Mouse (Mus musculus): ENCODE results near the gene Usp33. TPM values are rescaled to one million over a fixed set of nuclear protein-coding genes. Genes with fewer than 3 reads are reported as not detected.

The Usp33 gene
- polyA plus RNA-seq, 1 experiment from 2014 or later = 53.8 TPM

- H3K9me3 ChIP-seq = no peaks in the 10 kb centered on the region
- no peak overlapping the region for H3K4me3 ChIP-seq
- H3K27me3 ChIP-seq (ENCODE audit: insufficient read depth, poor library complexity, severe bottlenecking) = no peaks in the 10 kb centered on the region
- peaks cover 40% of the 10 kb centered on the region for H3K36me3 ChIP-seq
- H3K27ac ChIP-seq = no peak overlapping the region
- DNase-seq (ENCODE audit: low spot score) = no peak
- H3K4me1 ChIP-seq (replicated peaks) = no peaks in the 10 kb centered on the region
Measured at GRCm38 (mm10) chr3:152435590-152435989, 89.3 kb downstream of the Usp33 start.

DNA sequence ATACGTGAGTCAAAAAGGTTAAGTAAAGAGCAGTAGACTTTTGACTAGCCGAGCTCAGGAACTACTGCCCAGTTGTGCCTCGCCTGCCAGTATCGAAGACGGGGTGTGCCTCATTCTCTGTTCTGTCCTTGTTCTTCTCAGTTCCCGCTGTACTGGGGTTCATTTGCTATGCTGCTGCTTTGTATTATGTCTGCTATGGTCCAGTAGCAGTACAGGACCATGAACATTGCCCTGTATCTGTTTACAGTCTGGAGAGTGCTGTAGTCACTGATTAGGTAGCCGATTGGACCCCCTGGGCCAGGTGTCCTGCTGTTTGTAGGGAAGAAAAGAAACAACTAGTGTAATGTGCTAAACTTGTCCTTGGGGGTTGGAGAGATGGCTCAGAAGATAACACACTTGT lies 91.8 kb downstream of the Usp33 start:
- H3K27me3 ChIP-seq (ENCODE audit: insufficient read depth, poor library complexity, severe bottlenecking) = no peaks in the 10 kb centered on the region
- no peak overlapping the region for H3K27ac ChIP-seq
- no peaks in the 10 kb centered on the region for H3K9me3 ChIP-seq
- no peak overlapping the region for H3K4me3 ChIP-seq
- H3K4me1 ChIP-seq (replicated peaks) = no peaks in the 10 kb centered on the region
- peaks cover 29% of the 10 kb centered on the region for H3K36me3 ChIP-seq
- 94% methylated on average over 7 of the region's 7 CpGs for WGBS
- no peak for DNase-seq (ENCODE audit: low spot score)

GRCm38 (mm10) chr3:152442795-152443194 lies 96.5 kb downstream of the Usp33 start:
- Histone ChIP-seq H3K36me3 (peaks cover 15% of the 10 kb centered on the region), H3K27me3 (ENCODE audit: insufficient read depth, poor library complexity, severe bottlenecking) (no peaks in the 10 kb centered on the region), H3K27ac (no peak overlapping the region), H3K9me3 (no peaks in the 10 kb centered on the region), H3K4me3 (no peak overlapping the region), H3K4me1 (replicated peaks) (no peaks in the 10 kb centered on the region)
- no peak for DNase-seq (ENCODE audit: low spot score)
- 90% methylated on average over 4 of the region's 4 CpGs for WGBS

Other genes starting within 250 kb of the Usp33 start
- gene Gipc2, start 180.2 kb upstream of the Usp33 start, polyA plus RNA-seq (2016; fragmentation: Nextera tagmentation; extraction: Ambion mirVana) = 2.6 and 2.9 TPM in 2 replicates
- gene Dnajb4, start 136.2 kb upstream of the Usp33 start, polyA plus RNA-seq (2016; fragmentation: Nextera tagmentation; extraction: Ambion mirVana) = 19.9 and 21.2 TPM in 2 replicates
- 321 and 408 TPM in 2 replicates for gene Fubp1, start 136.1 kb upstream of the Usp33 start, polyA plus RNA-seq (2016; fragmentation: Nextera tagmentation; extraction: Ambion mirVana)
- 2.8 and 5.2 TPM in 2 replicates for gene Nexn, start 80.1 kb upstream of the Usp33 start, polyA plus RNA-seq (2016; fragmentation: Nextera tagmentation; extraction: Ambion mirVana)
- 16.4 and 16.9 TPM in 2 replicates for gene Miga1, start 6.1 kb upstream of the Usp33 start, polyA plus RNA-seq (2016; fragmentation: Nextera tagmentation; extraction: Ambion mirVana)
- 41.3 and 54.3 TPM in 2 replicates for gene Zzz3, start 49.0 kb downstream of the Usp33 start, polyA plus RNA-seq (2016; fragmentation: Nextera tagmentation; extraction: Ambion mirVana)

Measured in hindbrain, embryonic 10.5 days (tissue).